Mouse (Mus musculus): ENCODE measurements at regions not wholly inside any gene's neighbourhood (a gene's known extent, or its start where the extent isn't known, plus 50 kb on each side); places are given as distances from the start of the nearest gene placed in this dataset.

DNA sequence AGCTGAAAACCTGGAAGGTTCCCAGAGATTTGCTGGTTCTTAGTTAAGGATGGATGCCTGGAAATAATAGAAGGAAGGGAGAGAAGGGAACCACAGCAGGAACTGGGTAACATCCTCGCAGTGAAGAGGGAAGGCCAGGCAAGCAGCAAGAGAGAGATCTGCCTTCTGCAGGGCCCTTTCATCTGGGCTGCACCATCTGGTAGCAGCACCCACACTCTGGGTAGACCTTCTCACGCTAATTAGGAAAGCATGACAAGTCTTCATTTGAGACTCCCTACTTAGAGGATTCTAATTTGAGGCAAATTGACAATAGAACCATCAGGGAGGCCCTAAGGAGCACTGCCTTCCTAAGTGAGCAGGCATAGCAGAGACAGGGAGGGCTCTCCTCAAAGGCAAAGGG, 153.3 kb downstream of the Med10 start:
- WGBS (ENCODE audit: insufficient replicate concordance): 43% methylated on average over 2 of the region's 2 CpGs
- H3K4me3 ChIP-seq: no peak overlapping the region
- ATAC-seq: no peak
- H3K36me3 ChIP-seq: no peaks in the 10 kb centered on the region
- H3K27me3 ChIP-seq (replicated peaks): no peaks in the 10 kb centered on the region
- H3K9me3 ChIP-seq (replicated peaks): no peaks in the 10 kb centered on the region
- no peak overlapping the region for H3K27ac ChIP-seq
- no peaks in the 10 kb centered on the region for H3K4me1 ChIP-seq
- no peak overlapping the region for H3K4me2 ChIP-seq
- no peak overlapping the region for H3K9ac ChIP-seq

GRCm38 (mm10) chr13:69963944-69964343, 161.7 kb downstream of the Med10 start:
- ATAC-seq: no peak
- WGBS (ENCODE audit: insufficient replicate concordance): 77% methylated on average over 8 of the region's 8 CpGs
- Histone ChIP-seq H3K4me1 (no peaks in the 10 kb centered on the region), H3K4me2 (no peak overlapping the region), H3K27me3 (replicated peaks) (no peaks in the 10 kb centered on the region), H3K27ac (no peak overlapping the region), H3K36me3 (no peaks in the 10 kb centered on the region), H3K4me3 (no peak overlapping the region), H3K9ac (no peak overlapping the region), H3K9me3 (replicated peaks) (no peaks in the 10 kb centered on the region)

- Histone ChIP-seq H3K4me3 (no peak overlapping the region), H3K9me3 (replicated peaks) (no peaks in the 10 kb centered on the region; the same call in 1 of the 2 replicates), H3K27ac (no peak overlapping the region), H3K36me3 (no peaks in the 10 kb centered on the region), H3K4me2 (no peak overlapping the region), H3K9ac (no peak overlapping the region), H3K27me3 (replicated peaks) (no peaks in the 10 kb centered on the region), H3K4me1 (no peaks in the 10 kb centered on the region)
- 62% methylated on average over 9 of the region's 9 CpGs for WGBS (ENCODE audit: insufficient replicate concordance)
- no peak for ATAC-seq
Observed at GRCm38 (mm10) chr13:69971281-69972057, 169.3 kb downstream of the Med10 start.

- no peaks in the 10 kb centered on the region for H3K36me3 ChIP-seq
- H3K27ac ChIP-seq: no peak overlapping the region
- H3K9me3 ChIP-seq (replicated peaks): no peaks in the 10 kb centered on the region; the same call in 1 of the 2 replicates
- H3K4me2 ChIP-seq: no peak overlapping the region
- H3K4me3 ChIP-seq: no peak overlapping the region
- WGBS (ENCODE audit: insufficient replicate concordance): 60% methylated on average over 5 of the region's 5 CpGs
- no peaks in the 10 kb centered on the region for H3K27me3 ChIP-seq (replicated peaks)
- H3K9ac ChIP-seq: no peak overlapping the region
- ATAC-seq: no peak
- no peaks in the 10 kb centered on the region for H3K4me1 ChIP-seq
Observed at GRCm38 (mm10) chr13:69974835-69975234, 172.6 kb downstream of the Med10 start.

DNA sequence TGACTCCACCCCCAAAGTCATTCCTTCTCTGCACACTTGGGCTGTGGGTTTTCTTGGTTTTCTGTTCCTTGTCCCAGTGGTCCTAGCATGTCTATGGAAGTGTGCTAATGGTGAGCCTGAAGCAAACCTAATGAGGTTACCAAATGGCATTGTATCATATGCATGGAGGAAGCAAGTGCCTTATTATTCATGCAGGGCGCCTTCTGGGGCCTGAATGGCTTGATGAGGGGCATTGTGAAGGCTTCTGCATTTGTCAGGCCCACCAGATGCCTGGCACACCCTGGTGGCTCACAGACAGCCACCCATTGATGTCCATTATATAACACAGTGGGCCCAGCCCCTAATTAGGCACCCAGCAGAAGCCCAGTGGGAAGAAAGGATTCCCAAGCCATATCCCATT, 182.0 kb downstream of the Med10 start:
- H3K36me3 ChIP-seq: no peaks in the 10 kb centered on the region
- H3K9ac ChIP-seq: no peak overlapping the region
- no peaks in the 10 kb centered on the region for H3K4me1 ChIP-seq
- WGBS (ENCODE audit: insufficient replicate concordance): 44% methylated on average over 1 of the region's 1 CpGs
- H3K4me2 ChIP-seq: no peak overlapping the region
- H3K4me3 ChIP-seq: no peak overlapping the region
- H3K27me3 ChIP-seq (replicated peaks): no peaks in the 10 kb centered on the region
- no peak for ATAC-seq
- H3K9me3 ChIP-seq (replicated peaks): no peaks in the 10 kb centered on the region
- H3K27ac ChIP-seq: no peak overlapping the region

- ATAC-seq: no peak
- WGBS (ENCODE audit: insufficient replicate concordance): 34% methylated on average over 10 of the region's 10 CpGs
- H3K4me2 ChIP-seq: no peak overlapping the region
- H3K4me1 ChIP-seq: no peaks in the 10 kb centered on the region
- H3K36me3 ChIP-seq: no peaks in the 10 kb centered on the region
- H3K9ac ChIP-seq: no peak overlapping the region
- H3K9me3 ChIP-seq (replicated peaks): no peaks in the 10 kb centered on the region
- no peak overlapping the region for H3K4me3 ChIP-seq
- no peaks in the 10 kb centered on the region for H3K27me3 ChIP-seq (replicated peaks)
- H3K27ac ChIP-seq: no peak overlapping the region
Observed at GRCm38 (mm10) chr13:69987181-69987580, 185.0 kb downstream of the Med10 start.

DNA sequence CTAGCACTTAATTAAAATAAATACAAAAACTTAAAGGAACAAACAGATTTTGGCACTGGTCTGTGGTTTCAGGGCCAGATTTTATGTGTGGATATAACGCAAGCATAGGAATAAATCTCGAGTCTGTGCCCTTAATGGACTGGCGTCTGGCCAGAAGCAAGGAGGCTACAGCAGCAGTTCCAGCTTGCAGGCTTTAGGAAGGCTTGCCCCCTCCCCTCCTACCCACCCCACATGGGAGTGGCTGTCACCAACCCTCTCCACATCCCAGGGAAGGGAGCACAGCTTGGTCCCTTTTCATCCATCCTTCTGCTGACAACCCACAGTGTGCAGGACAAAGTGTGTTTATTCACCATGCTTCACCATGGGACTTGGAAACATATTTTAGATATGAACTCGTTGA, 186.1 kb downstream of the Med10 start:
- Histone ChIP-seq H3K27ac (no peak overlapping the region), H3K36me3 (no peaks in the 10 kb centered on the region), H3K27me3 (replicated peaks) (no peaks in the 10 kb centered on the region), H3K4me3 (no peak overlapping the region), H3K4me1 (no peaks in the 10 kb centered on the region), H3K9me3 (replicated peaks) (no peaks in the 10 kb centered on the region), H3K4me2 (no peak overlapping the region), H3K9ac (no peak overlapping the region)
- no peak for ATAC-seq
- WGBS (ENCODE audit: insufficient replicate concordance): 51% methylated on average over 4 of the region's 4 CpGs

- H3K27me3 ChIP-seq (replicated peaks): no peaks in the 10 kb centered on the region
- no peak overlapping the region for H3K4me2 ChIP-seq
- no peak overlapping the region for H3K4me3 ChIP-seq
- H3K27ac ChIP-seq: no peak overlapping the region
- WGBS (ENCODE audit: insufficient replicate concordance): 21% methylated on average over 11 of the region's 11 CpGs
- no peak overlapping the region for H3K9ac ChIP-seq
- H3K36me3 ChIP-seq: no peaks in the 10 kb centered on the region
- no peaks in the 10 kb centered on the region for H3K4me1 ChIP-seq
- no peaks in the 10 kb centered on the region for H3K9me3 ChIP-seq (replicated peaks)
- ATAC-seq: no peak
Observed at GRCm38 (mm10) chr13:69991253-69991891, 189.2 kb downstream of the Med10 start.

DNA sequence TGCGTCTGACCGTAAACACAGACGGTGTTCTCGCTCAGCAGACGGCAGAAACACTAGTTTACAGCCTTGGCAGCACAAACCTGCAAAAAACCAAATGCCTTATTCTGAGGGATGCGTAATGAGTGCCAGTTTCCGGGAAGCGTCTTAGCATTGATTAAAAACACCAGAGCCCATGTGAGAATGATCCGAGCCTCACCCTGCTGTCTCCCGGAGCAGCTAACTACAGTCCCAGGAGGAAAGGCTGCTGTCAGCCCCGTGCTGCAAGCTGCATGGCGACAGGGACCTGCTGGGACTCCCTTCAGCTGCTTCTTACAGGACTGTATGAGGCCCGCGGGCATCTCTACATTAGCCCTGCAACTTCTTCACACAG, 189.7 kb downstream of the Med10 start:
- no peaks in the 10 kb centered on the region for H3K9me3 ChIP-seq (replicated peaks)
- no peaks in the 10 kb centered on the region for H3K36me3 ChIP-seq
- no peaks in the 10 kb centered on the region for H3K27me3 ChIP-seq (replicated peaks)
- no peak overlapping the region for H3K27ac ChIP-seq
- H3K4me1 ChIP-seq: no peaks in the 10 kb centered on the region
- no peak for ATAC-seq
- no peak overlapping the region for H3K4me3 ChIP-seq
- H3K4me2 ChIP-seq: no peak overlapping the region
- 56% methylated on average over 14 of the region's 14 CpGs for WGBS (ENCODE audit: insufficient replicate concordance)
- H3K9ac ChIP-seq: no peak overlapping the region

- H3K4me3 ChIP-seq: no peak overlapping the region
- no peak for ATAC-seq
- H3K9ac ChIP-seq: no peak overlapping the region
- H3K9me3 ChIP-seq (replicated peaks): no peaks in the 10 kb centered on the region
- no peak overlapping the region for H3K4me2 ChIP-seq
- H3K27me3 ChIP-seq (replicated peaks): no peaks in the 10 kb centered on the region
- H3K36me3 ChIP-seq: no peaks in the 10 kb centered on the region
- 82% methylated on average over 15 of the region's 15 CpGs for WGBS (ENCODE audit: insufficient replicate concordance)
- H3K27ac ChIP-seq: no peak overlapping the region
- no peaks in the 10 kb centered on the region for H3K4me1 ChIP-seq
Observed at GRCm38 (mm10) chr13:70003591-70003990, 201.4 kb downstream of the Med10 start.

DNA sequence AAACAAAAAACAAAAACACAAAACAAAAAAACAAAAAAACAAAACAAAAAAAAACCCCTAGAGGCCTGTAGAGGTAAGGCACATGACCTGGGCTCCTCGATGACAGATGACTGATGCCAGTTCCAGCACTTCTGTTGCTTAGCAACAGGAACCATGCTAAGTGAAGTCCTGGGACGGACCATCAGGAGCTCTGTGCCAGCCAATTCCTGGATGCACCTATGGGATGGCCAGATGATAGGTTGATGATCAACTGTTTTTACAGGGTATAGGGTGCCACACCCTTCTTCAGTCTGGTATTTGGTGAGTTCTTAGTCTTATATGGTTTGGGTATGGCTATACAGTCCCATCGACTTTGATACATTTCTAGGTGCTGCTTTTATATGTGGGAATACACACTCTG, 209.9 kb downstream of the Med10 start:
- Histone ChIP-seq H3K9ac (no peak overlapping the region), H3K4me1 (no peaks in the 10 kb centered on the region), H3K36me3 (no peaks in the 10 kb centered on the region), H3K27me3 (replicated peaks) (no peaks in the 10 kb centered on the region), H3K27ac (no peak overlapping the region), H3K4me3 (no peak overlapping the region), H3K9me3 (replicated peaks) (no peaks in the 10 kb centered on the region), H3K4me2 (no peak overlapping the region)
- no peak for ATAC-seq
- 46% methylated on average over 3 of the region's 3 CpGs for WGBS (ENCODE audit: insufficient replicate concordance)

DNA sequence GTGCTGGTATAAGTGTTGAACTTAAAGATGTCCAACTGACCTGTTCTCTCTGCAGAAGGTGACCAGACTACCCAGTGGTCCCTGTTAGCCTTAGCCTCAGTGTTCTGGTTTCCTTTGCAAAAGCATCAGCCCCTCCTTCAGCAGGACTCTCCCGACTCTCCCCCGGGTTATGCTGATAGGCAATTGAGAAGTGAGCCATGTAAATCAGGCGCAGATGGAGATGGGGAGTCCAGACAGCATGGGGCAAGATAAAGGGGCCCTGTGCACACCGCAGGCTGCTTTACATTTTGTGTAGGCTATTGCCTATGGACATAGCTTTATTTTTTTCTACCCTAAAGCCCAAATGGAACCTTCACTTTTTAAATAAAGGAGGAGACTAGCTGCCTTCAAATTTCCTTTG, 213.0 kb downstream of the Med10 start:
- Histone ChIP-seq H3K36me3 (no peaks in the 10 kb centered on the region), H3K9me3 (replicated peaks) (no peaks in the 10 kb centered on the region), H3K4me3 (no peak overlapping the region), H3K27me3 (replicated peaks) (no peaks in the 10 kb centered on the region), H3K27ac (no peak overlapping the region), H3K4me1 (no peaks in the 10 kb centered on the region), H3K9ac (no peak overlapping the region), H3K4me2 (no peak overlapping the region)
- no peak for ATAC-seq
- 40% methylated on average over 4 of the region's 4 CpGs for WGBS (ENCODE audit: insufficient replicate concordance)

DNA sequence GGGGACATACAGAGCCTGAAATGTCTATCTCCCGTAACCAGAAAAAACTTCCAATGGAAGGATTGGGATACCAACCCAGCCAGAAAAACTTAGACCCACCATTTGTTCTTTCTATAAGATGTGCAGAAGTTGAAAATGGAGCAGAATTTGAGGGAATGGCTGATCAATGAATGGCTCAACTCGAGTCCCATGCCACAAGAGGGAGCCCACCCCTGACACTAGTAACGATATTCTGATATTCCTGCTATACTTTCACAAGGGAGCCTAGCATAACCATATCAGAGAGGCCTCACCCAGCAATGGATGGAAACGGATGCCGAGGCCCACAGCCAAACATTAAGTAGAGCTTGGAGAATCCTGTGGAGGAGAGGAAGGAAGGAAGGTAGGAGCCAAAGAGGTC, 215.3 kb downstream of the Med10 start:
- no peak for ATAC-seq
- H3K27ac ChIP-seq: no peak overlapping the region
- H3K9me3 ChIP-seq (replicated peaks): no peaks in the 10 kb centered on the region
- WGBS (ENCODE audit: insufficient replicate concordance): 58% methylated on average over 5 of the region's 5 CpGs
- no peaks in the 10 kb centered on the region for H3K4me1 ChIP-seq
- H3K4me3 ChIP-seq: no peak overlapping the region
- H3K36me3 ChIP-seq: no peaks in the 10 kb centered on the region
- no peak overlapping the region for H3K9ac ChIP-seq
- H3K27me3 ChIP-seq (replicated peaks): no peaks in the 10 kb centered on the region
- H3K4me2 ChIP-seq: no peak overlapping the region
